Mouse (Mus musculus): ENCODE measurements around the gene Ppm1j.

DNA sequence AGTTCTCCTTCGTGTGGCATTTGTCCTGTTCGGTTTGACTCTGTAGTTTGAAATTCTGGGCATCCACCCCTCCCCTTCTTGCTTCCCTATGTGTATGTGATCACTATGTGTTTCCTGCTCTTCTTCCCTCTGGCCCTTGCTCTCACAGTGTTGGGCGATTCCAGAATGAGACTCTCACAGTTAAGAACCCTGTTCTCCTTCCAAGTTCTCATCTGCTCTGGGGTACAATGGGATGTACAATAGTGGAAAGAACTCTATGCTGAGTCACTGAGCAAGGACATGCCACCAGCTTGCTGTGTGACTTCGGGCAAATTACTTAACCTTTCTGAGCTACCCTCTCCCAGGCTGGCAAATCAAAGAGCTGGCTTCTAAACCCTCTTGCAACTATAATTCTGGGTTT is 13.1 kb upstream of the Ppm1j start:
- no peak for TF ChIP-seq GATA1 (IDR thresholded peaks at IDR 0.05; ENCODE audit: low read length)
- no peak for TF ChIP-seq TAL1 (IDR thresholded peaks at IDR 0.05; ENCODE audit: low read length)
